Mouse (Mus musculus): ENCODE measurements around the gene Il20ra.

Gene Il20ra

DNA sequence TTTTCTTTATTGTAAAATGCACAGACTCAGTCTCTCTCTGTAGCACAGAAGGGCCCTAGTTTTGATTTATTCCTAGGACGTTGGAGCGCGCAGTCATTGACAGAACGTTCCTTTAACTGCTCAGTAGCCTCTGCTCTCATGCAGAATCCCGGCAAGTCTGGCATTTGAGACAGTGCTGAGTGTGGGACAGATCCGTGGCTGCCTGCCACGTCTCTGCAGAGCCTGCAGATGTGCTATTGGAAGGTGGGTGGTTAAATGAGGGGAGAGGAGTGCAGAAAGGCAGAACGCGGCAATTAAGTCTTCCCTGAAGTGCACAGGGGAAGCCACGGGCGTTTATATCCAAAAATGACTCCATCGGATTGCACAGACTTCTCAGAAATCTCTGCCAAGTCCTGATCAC is 66.7 kb downstream of the Il20ra start:
- no peak for DNase-seq

DNA sequence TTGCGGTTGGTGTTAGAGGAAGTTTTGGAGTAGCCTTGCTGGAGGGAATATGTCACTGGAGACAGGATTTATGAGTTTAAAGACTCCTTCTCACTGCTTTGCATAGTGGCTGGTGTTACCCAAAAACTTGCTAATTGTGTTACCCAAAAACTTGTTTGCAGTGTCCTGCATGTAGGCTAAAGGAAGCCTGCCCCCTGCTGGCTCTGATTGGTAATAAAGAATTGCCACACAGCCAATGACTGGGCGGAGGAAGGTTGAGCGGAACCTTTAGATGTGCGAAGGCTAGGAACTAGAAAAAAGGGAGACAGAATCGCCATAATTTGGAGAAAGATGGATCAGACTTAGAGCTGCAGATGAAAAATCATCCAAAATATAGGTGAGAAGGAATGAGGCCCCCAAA is 69.0 kb downstream of the Il20ra start:
- peak; percentile 16 to 66 for DNase-seq

DNA sequence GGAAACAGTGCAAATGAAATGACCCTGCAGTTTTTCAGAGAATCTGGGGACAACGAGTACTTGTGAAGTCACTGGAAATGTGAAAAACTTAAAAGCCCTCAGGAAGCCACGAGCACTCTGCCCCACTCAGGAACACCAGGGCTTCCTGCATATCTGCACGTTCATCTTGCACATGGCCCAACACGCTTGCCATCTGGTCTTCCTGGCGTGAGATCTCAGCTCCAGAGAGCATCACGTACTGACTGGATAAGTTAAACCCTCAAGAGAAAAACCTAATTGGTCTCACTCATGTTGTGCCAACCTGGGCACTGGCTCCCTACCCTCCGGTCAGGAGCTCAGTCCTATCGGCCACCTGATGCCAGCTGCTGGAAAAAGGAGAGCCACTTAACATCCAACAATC is 82.6 kb downstream of the Il20ra start:
- DNase-seq: no peak

DNA sequence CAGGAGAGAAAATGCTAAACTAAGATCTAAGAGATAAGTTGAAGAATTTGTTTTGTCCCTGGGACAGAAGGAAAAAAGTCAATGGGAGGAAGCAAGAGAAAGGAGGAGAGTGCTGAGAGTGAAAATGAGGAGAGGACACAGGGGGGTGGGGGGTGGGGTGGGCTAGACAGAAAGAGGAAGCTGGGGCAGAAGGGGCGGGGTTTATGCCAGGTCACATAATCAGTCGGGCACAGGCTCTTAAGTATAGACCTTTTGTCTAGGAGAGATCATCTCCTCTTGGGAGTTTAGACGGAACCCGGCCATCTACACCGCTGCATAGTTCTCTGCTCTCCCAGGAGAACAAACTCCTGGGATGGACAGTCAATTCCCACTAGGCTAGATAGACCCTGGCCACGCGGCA is 90.6 kb downstream of the Il20ra start:
- no peak for DNase-seq

DNA sequence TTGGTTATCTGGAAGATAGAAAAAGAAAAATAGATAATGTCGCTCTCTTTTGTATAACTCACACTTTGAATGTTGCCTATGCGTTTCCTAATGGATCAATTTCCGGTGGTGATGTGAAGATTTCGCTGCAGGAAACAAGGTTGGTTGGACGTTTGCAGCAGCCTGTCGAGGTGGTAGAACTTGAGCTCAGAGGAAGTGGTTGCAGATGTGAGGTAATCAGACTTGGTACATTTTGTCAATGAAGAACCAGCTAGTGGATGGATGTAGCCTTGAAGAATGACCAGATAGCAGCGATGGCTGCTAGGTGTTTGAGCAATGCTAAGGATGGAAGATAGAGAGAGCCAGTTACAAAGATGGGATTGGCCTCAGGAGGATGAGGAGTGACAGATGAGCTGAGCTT is 92.4 kb downstream of the Il20ra start:
- no peak for DNase-seq
